Mouse (Mus musculus) cortical plate, adult 2 months (tissue): ENCODE measurements around the gene Lcorl. TPM values are rescaled to one million over a fixed set of nuclear protein-coding genes. Genes with fewer than 3 reads are reported as not detected.
A peak's percentile ranks its signal among the peaks of the same experiment; 100 is the strongest.
"Not testable (repeated sequence)": the region's sequence is repeated elsewhere in the genome, so short reads cannot be mapped to it uniquely, and the experiment has no call there.

Source experiments
- H3K27ac ChIP-seq: fragments of 200-500 bp; 2 replicates; pipeline ENCODE4 v1.5.1; 2012; ENCODE audit warnings: low read length, control low read depth, inconsistent platforms; ENCODE audit not compliant: insufficient read depth
- H3K4me1 ChIP-seq: fragments of 200-500 bp; 2 replicates; pipeline ENCODE4 v1.6.1; 2011; ENCODE audit warnings: low read length; ENCODE audit not compliant: control insufficient read depth, insufficient read depth
- H3K4me3 ChIP-seq: fragments of 200-500 bp; 2 replicates; pipeline ENCODE4 v1.5.1; 2011; ENCODE audit warnings: mild to moderate bottlenecking, low read length, control low read depth; ENCODE audit not compliant: insufficient read depth
- CTCF ChIP-seq: fragments of 200-500 bp; IDR thresholded peaks from 2 replicates; pipeline ENCODE4 v1.5.1; 2011; ENCODE audit warnings: mild to moderate bottlenecking, control low read depth, low read length; ENCODE audit not compliant: insufficient read depth; ENCODE audit errors: extremely low read depth
- POLR2A ChIP-seq: fragments of 200-500 bp; IDR thresholded peaks from 2 replicates; pipeline ENCODE4 v1.6.1; 2011; ENCODE audit warnings: mild to moderate bottlenecking, low read length, control low read depth; ENCODE audit not compliant: insufficient read depth; ENCODE audit errors: extremely low read depth
- polyA plus RNA-seq: library from polyadenylated mRNA; depleted of rRNA; stranded (reverse); fragments of >200 nt; gene quantifications from 2 replicates; pipeline ENCODE4 v1.2.3, GENCODE M21; 2012; rRNA removed

Gene Lcorl
- polyA plus RNA-seq, 1 experiment, result 9.9 TPM

- no peak overlapping the region for H3K4me3 ChIP-seq
- no peaks in the 10 kb centered on the region for H3K4me1 ChIP-seq
- no peak overlapping the region for H3K27ac ChIP-seq
- TF ChIP-seq POLR2A (no peak), CTCF (no peak)
These were observed 179.8 kb downstream of the Lcorl start for GRCm38 (mm10) chr5:45677639-45678038.

- Histone ChIP-seq H3K27ac (no peak overlapping the region), H3K4me3 (no peak overlapping the region), H3K4me1 (no peaks in the 10 kb centered on the region)
- TF ChIP-seq CTCF, result no peak
- no peak for TF ChIP-seq POLR2A
These were observed 182.4 kb downstream of the Lcorl start for GRCm38 (mm10) chr5:45675032-45675431.

GRCm38 (mm10) chr5:45670894-45671494 lies 186.4 kb downstream of the Lcorl start:
- TF ChIP-seq CTCF (no peak), POLR2A (no peak)
- H3K27ac ChIP-seq, result no peak overlapping the region
- H3K4me3 ChIP-seq, result no peak overlapping the region
- peaks cover 1% of the 10 kb centered on the region; the same call in 1 of the 2 replicates for H3K4me1 ChIP-seq

- Histone ChIP-seq H3K4me1 (peaks cover 1% of the 10 kb centered on the region; the same call in 1 of the 2 replicates), H3K4me3 (peak overlapping the region; percentile 61), H3K27ac (no peak overlapping the region)
- TF ChIP-seq POLR2A, result no peak
These were observed 187.1 kb downstream of the Lcorl start for GRCm38 (mm10) chr5:45670280-45670670.

- Histone ChIP-seq H3K4me3 (peak within 1 kb of the TSS; percentile 61), H3K4me1 (peaks cover 1% of the 10 kb centered on the region; the same call in 1 of the 2 replicates), H3K27ac (no peak within 1 kb of the TSS)
- no peak for TF ChIP-seq CTCF
- peak; percentile 81; the same call in 1 of the 2 replicates for TF ChIP-seq POLR2A
These were observed 187.7 kb downstream of the Lcorl start, which contains the start of gene Ncapg for GRCm38 (mm10) chr5:45669598-45670279. Ncapg (plus strand) TSS chr5:45669919.

GRCm38 (mm10) chr5:45669234-45669597 lies 188.2 kb downstream of the Lcorl start:
- Histone ChIP-seq H3K4me1 (peaks cover 1% of the 10 kb centered on the region; the same call in 1 of the 2 replicates), H3K27ac (no peak overlapping the region), H3K4me3 (peak overlapping the region; percentile 61)
- no peak for TF ChIP-seq CTCF

GRCm38 (mm10) chr5:45668831-45669230 lies 188.6 kb downstream of the Lcorl start:
- H3K4me3 ChIP-seq, result peak overlapping the region; percentile 61
- H3K27ac ChIP-seq, result no peak overlapping the region
- peaks cover 1% of the 10 kb centered on the region; the same call in 1 of the 2 replicates for H3K4me1 ChIP-seq
- TF ChIP-seq POLR2A (no peak), CTCF (no peak)

GRCm38 (mm10) chr5:45668324-45668723 lies 189.1 kb downstream of the Lcorl start:
- H3K27ac ChIP-seq, result no peak overlapping the region
- H3K4me1 ChIP-seq, result peaks cover 1% of the 10 kb centered on the region; the same call in 1 of the 2 replicates
- TF ChIP-seq POLR2A (no peak), CTCF (no peak)
- H3K4me3 ChIP-seq, result peak overlapping the region; percentile 61; the same call in 1 of the 2 replicates

GRCm38 (mm10) chr5:45658406-45658805 lies 199.0 kb downstream of the Lcorl start:
- H3K4me1 ChIP-seq, H3K4me3 ChIP-seq, H3K27ac ChIP-seq: not testable (repeated sequence)

- no peak for TF ChIP-seq CTCF
- no peak for TF ChIP-seq POLR2A
- H3K27ac ChIP-seq, result no peak overlapping the region
- H3K4me1 ChIP-seq, result no peaks in the 10 kb centered on the region
- no peak overlapping the region for H3K4me3 ChIP-seq
These were observed 206.2 kb downstream of the Lcorl start for GRCm38 (mm10) chr5:45651026-45651703.

Other genes with a start within 250 kb of the Lcorl start
- 4.8 and 5.8 TPM in 2 replicates for gene Fam184b, start 218.0 kb downstream of the Lcorl start, polyA plus RNA-seq
- 0.25 and 0.33 TPM in 2 replicates for gene Ncapg, start 187.7 kb downstream of the Lcorl start, polyA plus RNA-seq